Mouse (Mus musculus) C2C12 (cell line): ENCODE data around the gene Gpr61. TPM values are rescaled to one million over a fixed set of nuclear protein-coding genes. Genes with fewer than 3 reads are reported as not detected.

Experiments
- H3K27me3 ChIP-seq: one replicate; pipeline ENCODE4 v1.6.1; 2011; ENCODE audit not compliant: control insufficient read depth, insufficient read depth, insufficient read length
- H3K36me3 ChIP-seq: one replicate; pipeline ENCODE4 v1.6.1; 2011; ENCODE audit not compliant: control insufficient read depth, insufficient read depth
- H3K4me3 ChIP-seq: one replicate; pipeline ENCODE4 v1.5.1; 2011; ENCODE audit warnings: mild to moderate bottlenecking, control low read depth; ENCODE audit not compliant: poor library complexity, insufficient read depth, severe bottlenecking
- H3K79me2 ChIP-seq: one replicate; pipeline ENCODE4 v1.6.1; 2011; ENCODE audit not compliant: control insufficient read depth, insufficient read depth
- H3K79me3 ChIP-seq: one replicate; pipeline ENCODE4 v1.6.1; 2011; ENCODE audit warnings: low read depth, control low read depth
- H3ac ChIP-seq: one replicate; pipeline ENCODE3; 2011; ENCODE audit warnings: low read depth; ENCODE audit not compliant: control insufficient read depth, insufficient read length
- CEBPB ChIP-seq: IDR thresholded peaks from one replicate; pipeline ENCODE4 v1.6.1; 2011; ENCODE audit warnings: low read depth, mild to moderate bottlenecking, control low read depth, moderate library complexity
- CTCF ChIP-seq: IDR thresholded peaks from one replicate; pipeline ENCODE4 v1.5.1; 2011; ENCODE audit not compliant: control insufficient read depth, insufficient read depth, insufficient read length
- FOSL1 ChIP-seq: IDR thresholded peaks from one replicate; pipeline ENCODE4 v1.8.0; 2011; ENCODE audit warnings: mild to moderate bottlenecking, low read length; ENCODE audit not compliant: poor library complexity, insufficient read depth, severe bottlenecking
- MAX ChIP-seq: IDR thresholded peaks from one replicate; pipeline ENCODE4 v1.6.1; 2011; ENCODE audit warnings: mild to moderate bottlenecking, control low read depth
- MYOD1 ChIP-seq: IDR thresholded peaks from one replicate; pipeline ENCODE4 v1.6.1; 2011; ENCODE audit warnings: low read depth; ENCODE audit not compliant: control insufficient read depth, insufficient read length
- MYOG ChIP-seq: IDR thresholded peaks from one replicate; pipeline ENCODE4 v1.6.1; 2011; ENCODE audit not compliant: control insufficient read depth, insufficient read length; ENCODE audit errors: extremely low read depth
- USF1 ChIP-seq: IDR thresholded peaks from one replicate; pipeline ENCODE4 v1.6.1; 2011; ENCODE audit warnings: low read depth, mild to moderate bottlenecking, control low read depth, moderate library complexity
- long read RNA-seq, 2 experiments: library from polyadenylated mRNA; unstranded; transcript quantifications; one replicate each; pipeline ENCODE4 v2.0.0; 2019 to 2020
- polyA plus RNA-seq: library from polyadenylated mRNA; unstranded; fragments of >200 nt; fragmentation: generic; extraction: Trizol; gene quantifications from one replicate; pipeline ENCODE4 v1.2.1, GENCODE M21; 2012; ENCODE audit warnings: missing spikeins

Gene Gpr61
- 0.01 TPM for polyA plus RNA-seq
- long read RNA-seq, experiment 1, result 0 reads
- long read RNA-seq, experiment 2, result 0 reads

DNA sequence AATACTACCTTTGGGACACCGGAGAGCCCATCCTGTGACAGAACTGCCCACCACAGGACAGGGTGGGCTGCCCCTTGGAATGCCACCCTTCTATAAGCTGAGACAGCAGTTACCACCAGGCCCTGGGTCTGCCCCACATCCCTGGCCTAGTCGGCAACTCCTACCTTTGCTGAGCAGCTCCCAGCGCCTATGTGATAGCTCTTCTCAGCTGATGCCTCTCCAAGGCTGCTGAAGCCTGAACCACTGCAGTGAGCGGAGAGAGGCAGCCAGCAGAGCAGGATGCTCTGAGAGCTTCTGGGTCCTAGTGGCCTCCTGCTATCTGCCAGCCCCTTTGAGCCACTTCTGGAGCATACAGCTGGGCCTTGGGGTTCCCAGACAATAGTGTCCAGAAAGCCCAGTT lies at the start of gene Gpr61:
Gene Gpr61 (minus strand): TSS at position 227 of the 400 bp plus-strand sequence.
- H3K79me3 ChIP-seq, result no peaks in the 10 kb centered on the region
- H3K36me3 ChIP-seq, result no peaks in the 10 kb centered on the region
- H3K4me3 ChIP-seq, result no peak within 1 kb of the TSS
- no peak within 1 kb of the TSS for H3ac ChIP-seq
- no peaks in the 10 kb centered on the region for H3K79me2 ChIP-seq
- peaks cover 23% of the 10 kb centered on the region for H3K27me3 ChIP-seq
- TF ChIP-seq CEBPB, result no peak
- TF ChIP-seq MAX, result no peak
- no peak for TF ChIP-seq FOSL1
- no peak for TF ChIP-seq USF1
- no peak for TF ChIP-seq MYOD1
- TF ChIP-seq MYOG, result no peak
- TF ChIP-seq CTCF, result no peak

DNA sequence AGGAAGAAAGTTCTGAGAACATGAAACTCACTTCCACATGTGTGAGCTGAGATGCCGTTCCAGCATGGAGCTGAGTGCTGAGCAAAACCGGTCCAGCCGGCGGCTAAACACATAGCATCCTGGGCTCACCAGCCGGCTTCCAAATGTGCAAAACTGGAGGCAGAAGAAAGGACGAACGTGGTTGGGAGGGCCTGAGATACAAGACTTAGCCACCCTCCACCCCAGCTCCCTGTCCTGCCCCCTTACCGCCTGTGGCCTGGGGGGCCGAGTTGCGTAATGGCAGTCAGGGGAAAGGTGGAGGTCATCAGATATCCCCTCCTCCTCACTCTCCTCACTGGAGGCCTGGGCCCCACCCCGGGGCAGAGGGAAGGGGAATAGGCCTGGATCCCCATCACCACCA lies 49.8 kb upstream of the Gpr61 start:
- Histone ChIP-seq H3K36me3 (peaks cover 26% of the 10 kb centered on the region), H3K79me2 (peaks cover 17% of the 10 kb centered on the region), H3K4me3 (no peak overlapping the region), H3ac (no peak overlapping the region), H3K27me3 (no peaks in the 10 kb centered on the region), H3K79me3 (peaks cover 9% of the 10 kb centered on the region)
- TF ChIP-seq MYOD1, result no peak

DNA sequence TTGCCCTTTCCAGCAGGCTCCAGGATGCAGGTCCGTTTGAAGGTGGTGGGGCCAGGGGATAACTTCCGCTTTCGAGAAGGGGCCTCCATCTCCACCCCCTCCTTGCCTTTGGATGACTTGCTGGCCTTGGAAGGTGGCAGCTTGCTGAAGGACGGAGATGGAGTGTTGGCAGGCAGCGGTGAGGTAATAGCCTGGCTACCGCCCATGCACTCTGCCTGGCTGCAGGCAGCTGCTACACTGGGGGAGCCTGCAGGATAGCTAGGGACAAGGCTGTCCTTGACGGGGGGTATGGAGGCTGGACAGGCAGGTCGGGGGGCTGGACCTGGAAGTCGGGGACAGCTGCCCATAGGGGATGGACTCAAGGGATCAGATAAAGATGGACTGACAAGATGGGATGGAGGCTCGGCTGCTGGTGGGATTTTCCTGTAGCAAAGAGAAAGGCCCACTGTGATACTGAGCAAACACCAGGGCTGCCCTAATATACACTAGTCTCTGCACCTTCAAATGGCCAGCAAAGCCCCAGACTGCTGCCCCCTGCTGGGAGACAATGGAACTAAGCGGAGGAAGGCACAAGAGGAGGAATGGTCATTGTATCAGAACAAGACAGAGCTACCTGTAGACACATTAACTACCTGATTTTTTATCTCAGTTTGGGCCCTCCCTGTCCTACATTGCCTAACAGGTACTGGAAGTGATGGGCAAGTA lies 49.1 kb upstream of the Gpr61 start:
- no peaks in the 10 kb centered on the region for H3K27me3 ChIP-seq
- H3K4me3 ChIP-seq, result no peak overlapping the region
- no peak overlapping the region for H3ac ChIP-seq
- H3K79me3 ChIP-seq, result peaks cover 8% of the 10 kb centered on the region
- H3K79me2 ChIP-seq, result peaks cover 10% of the 10 kb centered on the region
- TF ChIP-seq CTCF, result peak; percentile 58
- no peak for TF ChIP-seq USF1
- peaks cover 31% of the 10 kb centered on the region for H3K36me3 ChIP-seq

DNA sequence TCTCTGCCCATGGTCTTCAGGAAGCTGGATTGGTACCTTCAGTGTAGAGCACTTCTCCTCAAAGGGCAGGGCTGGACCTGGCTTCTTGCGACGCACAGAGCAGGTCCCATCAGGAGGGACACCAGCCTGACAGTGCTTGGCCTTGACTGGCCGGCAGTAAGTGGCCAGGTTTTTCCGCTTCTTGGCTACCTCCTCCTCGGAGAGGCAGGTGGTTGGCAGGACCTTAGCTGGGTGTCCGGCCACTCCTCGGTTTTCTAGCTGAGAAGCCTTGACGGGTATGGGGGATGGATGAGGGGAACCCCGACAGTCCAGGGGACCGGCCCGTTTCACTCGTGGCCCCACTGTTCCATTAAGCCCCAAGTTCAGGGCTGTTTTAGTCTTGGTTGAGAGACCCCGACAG lies 48.5 kb upstream of the Gpr61 start:
- H3K79me3 ChIP-seq, result peaks cover 7% of the 10 kb centered on the region
- TF ChIP-seq MAX (no peak), CTCF (no peak), CEBPB (no peak), MYOD1 (no peak), MYOG (no peak), FOSL1 (no peak), USF1 (no peak)
- no peak overlapping the region for H3ac ChIP-seq
- H3K27me3 ChIP-seq, result no peaks in the 10 kb centered on the region
- H3K36me3 ChIP-seq, result peaks cover 32% of the 10 kb centered on the region
- H3K79me2 ChIP-seq, result peaks cover 5% of the 10 kb centered on the region
- no peak overlapping the region for H3K4me3 ChIP-seq

DNA sequence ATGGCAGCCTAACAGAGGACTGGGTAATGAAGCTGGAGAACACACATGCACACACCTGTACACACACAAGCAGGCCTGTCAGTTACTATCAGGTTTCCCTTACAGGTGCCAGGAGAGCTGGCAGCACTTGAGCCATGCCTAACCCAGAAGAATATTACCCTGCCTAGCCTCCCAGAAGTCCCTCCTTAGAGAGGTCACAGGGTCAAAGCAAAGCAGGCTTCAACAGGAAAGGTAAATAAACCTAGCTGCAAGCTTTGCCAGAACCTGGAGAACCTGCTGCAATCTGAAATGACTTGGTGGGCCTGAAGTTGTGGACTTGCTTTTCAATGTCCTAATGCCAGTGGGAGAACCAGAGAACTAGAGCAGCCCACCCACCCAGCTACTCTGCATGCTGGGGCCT lies 47.8 kb upstream of the Gpr61 start:
- H3K79me3 ChIP-seq, result peaks cover 6% of the 10 kb centered on the region
- no peak overlapping the region for H3ac ChIP-seq
- H3K27me3 ChIP-seq, result no peaks in the 10 kb centered on the region
- no peaks in the 10 kb centered on the region for H3K79me2 ChIP-seq
- peaks cover 32% of the 10 kb centered on the region for H3K36me3 ChIP-seq
- TF ChIP-seq FOSL1, result no peak
- no peak for TF ChIP-seq USF1
- no peak for TF ChIP-seq MAX
- TF ChIP-seq CEBPB, result no peak
- no peak for TF ChIP-seq CTCF
- TF ChIP-seq MYOG, result no peak
- TF ChIP-seq MYOD1, result no peak
- H3K4me3 ChIP-seq, result no peak overlapping the region
